Mouse (Mus musculus): ENCODE measurements around the gene Gm1043.

GRCm38 (mm10) chr5:37046791-37047190 is 38.4 kb upstream of the Gm1043 start:
- TF ChIP-seq CTCF (IDR thresholded peaks at IDR 0.05; ENCODE audit: borderline replicate concordance, extremely low read depth, insufficient read depth, insufficient read length) (no peak), POLR2A (IDR thresholded peaks at IDR 0.05; ENCODE audit: borderline replicate concordance, extremely low read depth, insufficient read depth, insufficient read length, poor library complexity, severe bottlenecking) (no peak)

Data from brain, embryonic 14.5 days (tissue).